Mouse (Mus musculus) C2C12 (cell line): ENCODE measurements around the gene Atg4b.

Experiments
- CEBPB ChIP-seq: IDR thresholded peaks from one replicate; pipeline ENCODE4 v1.6.1; 2011; ENCODE audit warnings: low read depth, mild to moderate bottlenecking, control low read depth, moderate library complexity
- CTCF ChIP-seq: IDR thresholded peaks from one replicate; pipeline ENCODE4 v1.5.1; 2011; ENCODE audit not compliant: control insufficient read depth, insufficient read depth, insufficient read length
- FOSL1 ChIP-seq: IDR thresholded peaks from one replicate; pipeline ENCODE4 v1.8.0; 2011; ENCODE audit warnings: mild to moderate bottlenecking, low read length; ENCODE audit not compliant: poor library complexity, insufficient read depth, severe bottlenecking
- MAX ChIP-seq: IDR thresholded peaks from one replicate; pipeline ENCODE4 v1.6.1; 2011; ENCODE audit warnings: mild to moderate bottlenecking, control low read depth
- MYOD1 ChIP-seq: IDR thresholded peaks from one replicate; pipeline ENCODE4 v1.6.1; 2011; ENCODE audit warnings: low read depth; ENCODE audit not compliant: control insufficient read depth, insufficient read length
- MYOG ChIP-seq: IDR thresholded peaks from one replicate; pipeline ENCODE4 v1.6.1; 2011; ENCODE audit not compliant: control insufficient read depth, insufficient read length; ENCODE audit errors: extremely low read depth
- USF1 ChIP-seq: IDR thresholded peaks from one replicate; pipeline ENCODE4 v1.6.1; 2011; ENCODE audit warnings: low read depth, mild to moderate bottlenecking, control low read depth, moderate library complexity

DNA sequence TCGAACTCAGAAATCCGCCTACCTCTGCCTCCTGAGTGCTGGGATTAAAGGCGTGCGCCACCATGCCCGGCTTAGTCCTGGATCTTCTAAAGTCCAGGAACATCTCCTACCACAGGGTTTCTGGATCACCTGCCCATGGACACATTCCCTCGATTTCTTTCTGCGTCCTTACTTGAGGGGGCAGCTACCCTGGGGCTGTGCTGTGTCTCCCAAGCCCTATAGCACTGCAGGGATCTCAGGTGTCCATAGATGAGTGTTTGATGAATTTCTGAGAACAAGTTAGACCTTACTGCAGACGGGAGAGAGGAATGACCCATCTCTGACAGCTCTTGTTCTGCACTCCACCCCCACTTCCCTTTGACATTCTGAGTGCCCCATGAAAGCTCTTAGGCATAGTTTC is 86.0 kb downstream of the Atg4b start:
- no peak for TF ChIP-seq CTCF
- no peak for TF ChIP-seq MAX
- TF ChIP-seq USF1 = no peak
- no peak for TF ChIP-seq CEBPB
- TF ChIP-seq MYOD1 = no peak
- TF ChIP-seq FOSL1 = no peak
- TF ChIP-seq MYOG = no peak
